Mouse (Mus musculus) lung, postnatal 0 days (tissue): Measurements from ENCODE around the gene Cxcl9. TPM values are rescaled to one million over a fixed set of nuclear protein-coding genes. Genes with fewer than 3 reads are reported as not detected.

ENCODE experiments used
- ATAC-seq: fragments of 200-750 bp; cut with Nextera tagmentation; 2 replicates; pipeline ENCODE4 v1.8.0; 2017; ENCODE audit warnings: moderate library complexity
- DNase-seq: peaks from one replicate; pipeline ENCODE4 v3.0.0-alpha.2; 2016; ENCODE audit warnings: low spot score
- H3K27ac ChIP-seq: fragments of 300-500 bp; sonication (generic); 2 replicates; pipeline ENCODE4 v1.5.1; 2014; ENCODE audit warnings: antibody characterized with exemption, mild to moderate bottlenecking, low read length, mixed read lengths
- H3K27me3 ChIP-seq: fragments of 300-500 bp; sonication (generic); replicated peaks from 2 replicates; pipeline ENCODE4 v1.6.1; 2014; ENCODE audit warnings: low read length, mixed read lengths; ENCODE audit not compliant: insufficient read depth
- H3K36me3 ChIP-seq: fragments of 300-500 bp; sonication (generic); 2 replicates; pipeline ENCODE4 v1.6.1; 2014; ENCODE audit warnings: low read length, mixed read lengths; ENCODE audit not compliant: insufficient read depth
- H3K4me1 ChIP-seq: fragments of 300-500 bp; sonication (generic); 2 replicates; pipeline ENCODE4 v1.6.1; 2014; ENCODE audit warnings: antibody characterized with exemption, low read depth, low read length, mixed read lengths; ENCODE audit not compliant: insufficient read depth
- H3K4me2 ChIP-seq: fragments of 300-500 bp; sonication (generic); replicated peaks from 2 replicates; pipeline ENCODE4 v1.6.1; 2014; ENCODE audit warnings: low read depth, mild to moderate bottlenecking, low read length, moderate library complexity, mixed read lengths
- H3K4me3 ChIP-seq: fragments of 300-500 bp; sonication (generic); 2 replicates; pipeline ENCODE4 v1.5.1; 2014; ENCODE audit warnings: low read depth, low read length
- H3K9ac ChIP-seq: fragments of 300-500 bp; sonication (generic); replicated peaks from 2 replicates; pipeline ENCODE4 v1.6.1; 2014; ENCODE audit warnings: low read depth, mild to moderate bottlenecking
- H3K9me3 ChIP-seq: fragments of 300-500 bp; sonication (generic); 2 replicates; pipeline ENCODE4 v1.6.1; 2016; ENCODE audit warnings: low read length, mixed read lengths
- CTCF ChIP-seq: IDR thresholded peaks from 2 replicates; pipeline ENCODE4 v1.5.1; 2016; ENCODE audit warnings: antibody characterized with exemption, mild to moderate bottlenecking
- EP300 ChIP-seq: IDR thresholded peaks from 2 replicates; pipeline ENCODE4 v1.6.1; 2016; ENCODE audit warnings: antibody characterized with exemption, mild to moderate bottlenecking, control low read depth
- WGBS: fragments of 180-500 bp; shearing (Covaris S2); extraction: QIAGEN DNeasy Blood & Tissue Kit; methylation state at CpG from one replicate; pipeline ENCODE4 v1.1.7; 2014; 5-methylcytosine and 5-hydroxymethylcytosine counted together
- polyA plus RNA-seq: library from polyadenylated mRNA; unstranded; fragments of >200 nt; fragmentation: Nextera tagmentation; extraction: Ambion mirVana; gene quantifications from 2 replicates; pipeline ENCODE4 v1.2.1, GENCODE M21; 2015

Cxcl9 gene
- polyA plus RNA-seq, 1 experiment from 2014 or later, result not detected

- Histone ChIP-seq H3K9ac (peak within 1 kb of the TSS; percentile 6; the same call in 1 of the 2 replicates), H3K9me3 (no peaks in the 10 kb centered on the region), H3K27ac (peak within 1 kb of the TSS; percentile 80), H3K36me3 (no peaks in the 10 kb centered on the region), H3K4me2 (peak within 1 kb of the TSS; percentile 63), H3K27me3 (no peaks in the 10 kb centered on the region), H3K4me3 (peak within 1 kb of the TSS; percentile 60), H3K4me1 (0 out of 2 replicates have a peak, but pooled peaks cover 4% of the 10 kb centered on the region)
- 5% methylated on average over 50 of the region's 54 CpGs for WGBS
- ATAC-seq, result peak; percentile 97
- peak; percentile 93 for DNase-seq
- TF ChIP-seq CTCF, result peak; percentile 71
- no peak for TF ChIP-seq EP300
These were observed 50.2 kb downstream of the Cxcl9 start, which contains the start of gene Naaa for GRCm38 (mm10) chr5:92277437-92278394. Gene Naaa (minus strand): TSS chr5:92278170.

Other genes starting within 250 kb of the Cxcl9 start
- 95.2 and 102 TPM in 2 replicates for gene G3bp2, start 244.4 kb downstream of the Cxcl9 start, polyA plus RNA-seq
- 28.8 and 31.7 TPM in 2 replicates for gene Uso1, start 190.1 kb downstream of the Cxcl9 start, polyA plus RNA-seq
- gene U90926, start 112.7 kb downstream of the Cxcl9 start, polyA plus RNA-seq, result not detected in 2 replicates
- gene Ppef2, start 71.8 kb downstream of the Cxcl9 start, polyA plus RNA-seq, result 0.14 and 0.69 TPM in 2 replicates
- 27.2 and 27.8 TPM in 2 replicates for gene Naaa, start 49.9 kb downstream of the Cxcl9 start, polyA plus RNA-seq
- gene Sdad1, start 17.6 kb downstream of the Cxcl9 start, polyA plus RNA-seq, result 14.8 and 15.0 TPM in 2 replicates
- 37.0 and 46.5 TPM in 2 replicates for gene Art3, start 3.7 kb upstream of the Cxcl9 start, polyA plus RNA-seq
- 0.49 and 3.1 TPM in 2 replicates for gene Cxcl10, start 20.8 kb upstream of the Cxcl9 start, polyA plus RNA-seq
- 19.7 and 20.3 TPM in 2 replicates for gene Nup54, start 107.1 kb upstream of the Cxcl9 start, polyA plus RNA-seq
- 46.6 and 52.4 TPM in 2 replicates for gene Scarb2, start 178.8 kb upstream of the Cxcl9 start, polyA plus RNA-seq
- gene Fam47e, start 227.0 kb upstream of the Cxcl9 start, polyA plus RNA-seq, result 11.4 and 15.4 TPM in 2 replicates